Mouse (Mus musculus) forebrain, embryonic 14.5 days (tissue): Measurements from ENCODE around the gene Slc43a2. TPM values are rescaled to one million over a fixed set of nuclear protein-coding genes. Genes with fewer than 3 reads are reported as not detected.

ENCODE experiments used
- ATAC-seq: fragments of 200-750 bp; cut with Nextera tagmentation; 2 replicates; pipeline ENCODE4 v1.8.0; 2017; ENCODE audit warnings: mild to moderate bottlenecking, moderate library complexity
- DNase-seq: peaks from one replicate; pipeline ENCODE4 v3.0.0-alpha.2; 2015; ENCODE audit warnings: low spot score
- H3K27ac ChIP-seq: fragments of 300-500 bp; sonication (generic); 2 replicates; pipeline ENCODE4 v1.5.1; 2014; ENCODE audit warnings: low read depth, mild to moderate bottlenecking, control low read depth, low read length, moderate library complexity
- H3K27me3 ChIP-seq: fragments of 300-500 bp; sonication (generic); replicated peaks from 2 replicates; pipeline ENCODE4 v1.6.1; 2014; ENCODE audit warnings: low read length, control low read depth, mixed read lengths; ENCODE audit not compliant: control insufficient read depth, insufficient read depth
- H3K36me3 ChIP-seq: fragments of 300-500 bp; sonication (generic); 2 replicates; pipeline ENCODE4 v1.6.1; 2014; ENCODE audit warnings: low read length, control low read depth; ENCODE audit not compliant: control insufficient read depth, insufficient read depth
- H3K4me1 ChIP-seq: fragments of 300-500 bp; sonication (generic); 2 replicates; pipeline ENCODE4 v1.6.1; 2014; ENCODE audit warnings: antibody characterized with exemption, low read length, control low read depth; ENCODE audit not compliant: control insufficient read depth, insufficient read depth
- H3K4me2 ChIP-seq: fragments of 300-500 bp; sonication (generic); 2 replicates; pipeline ENCODE4 v1.6.1; 2014; ENCODE audit warnings: mild to moderate bottlenecking, control low read depth, low read length
- H3K4me3 ChIP-seq: fragments of 300-500 bp; sonication (generic); 2 replicates; pipeline ENCODE4 v1.5.1; 2014; ENCODE audit warnings: low read depth, low read length, control low read depth
- H3K9ac ChIP-seq: fragments of 300-500 bp; sonication (generic); 2 replicates; pipeline ENCODE4 v1.6.1; 2014; ENCODE audit warnings: mild to moderate bottlenecking, low read length, control low read depth, moderate library complexity
- H3K9me3 ChIP-seq: fragments of 300-500 bp; sonication (generic); replicated peaks from 2 replicates; pipeline ENCODE4 v1.6.1; 2016; ENCODE audit warnings: low read length, control low read depth, mixed read lengths; ENCODE audit not compliant: control insufficient read depth
- WGBS: fragments of 180-500 bp; shearing (Covaris S2); extraction: QIAGEN DNeasy Blood & Tissue Kit; methylation state at CpG from one replicate; pipeline ENCODE4 v1.1.7; 2014; 5-methylcytosine and 5-hydroxymethylcytosine counted together
- polyA plus RNA-seq: library from polyadenylated mRNA; unstranded; fragments of >200 nt; fragmentation: Nextera tagmentation; extraction: Ambion mirVana; gene quantifications from 2 replicates; pipeline ENCODE4 v1.2.1, GENCODE M21; 2014

The Slc43a2 gene
- polyA plus RNA-seq, 1 experiment from 2014 or later: 6.5 TPM

GRCm38 (mm10) chr11:75509741-75510626, 21.5 kb upstream of the Slc43a2 start, which contains the start of gene Rilp:
TSS of gene Rilp (plus strand) at chr11:75510094.
- ATAC-seq: peak; percentile 81
- Histone ChIP-seq H3K9me3 (no peaks in the 10 kb centered on the region), H3K36me3 (peaks cover 52% of the 10 kb centered on the region), H3K27ac (peak within 1 kb of the TSS; percentile 66), H3K9ac (peak within 1 kb of the TSS; percentile 70), H3K4me2 (peak within 1 kb of the TSS; percentile 95), H3K4me3 (peak within 1 kb of the TSS; percentile 44), H3K27me3 (no peaks in the 10 kb centered on the region), H3K4me1 (peaks cover 7% of the 10 kb centered on the region; the same call in 1 of the 2 replicates)
- peak; percentile 72 for DNase-seq
- WGBS: 3% methylated on average over 43 of the region's 43 CpGs

- H3K36me3 ChIP-seq: peaks cover 46% of the 10 kb centered on the region
- 2% methylated on average over 24 of the region's 24 CpGs for WGBS
Observed at GRCm38 (mm10) chr11:75510627-75510993, 20.9 kb upstream of the Slc43a2 start.

GRCm38 (mm10) chr11:75511213-75511612, 20.3 kb upstream of the Slc43a2 start:
- Histone ChIP-seq H3K36me3 (peaks cover 40% of the 10 kb centered on the region), H3K9me3 (no peaks in the 10 kb centered on the region), H3K27me3 (no peaks in the 10 kb centered on the region), H3K4me2 (no peak overlapping the region), H3K27ac (no peak overlapping the region), H3K4me1 (peaks cover 7% of the 10 kb centered on the region; the same call in 1 of the 2 replicates), H3K9ac (no peak overlapping the region), H3K4me3 (no peak overlapping the region)
- 78% methylated on average over 6 of the region's 6 CpGs for WGBS
- ATAC-seq: no peak
- DNase-seq: no peak

More at GRCm38 (mm10) chr11:75510627-75510993, 20.9 kb upstream of the Slc43a2 start:
- Histone ChIP-seq H3K9me3 (no peaks in the 10 kb centered on the region), H3K27ac (peak overlapping the region; percentile 66), H3K4me1 (peaks cover 7% of the 10 kb centered on the region; the same call in 1 of the 2 replicates), H3K4me3 (peak overlapping the region; percentile 44), H3K9ac (peak overlapping the region; percentile 70), H3K4me2 (peak overlapping the region; percentile 95), H3K27me3 (no peaks in the 10 kb centered on the region)
- ATAC-seq (peak; percentile 88), DNase-seq (peak; percentile 91)

- peaks cover 28% of the 10 kb centered on the region for H3K36me3 ChIP-seq
- no peaks in the 10 kb centered on the region for H3K9me3 ChIP-seq
- no peak for ATAC-seq
- no peak overlapping the region for H3K4me2 ChIP-seq
- no peak for DNase-seq
- H3K27me3 ChIP-seq: no peaks in the 10 kb centered on the region
- H3K4me1 ChIP-seq: peaks cover 7% of the 10 kb centered on the region; the same call in 1 of the 2 replicates
- no peak overlapping the region for H3K4me3 ChIP-seq
- no peak overlapping the region for H3K27ac ChIP-seq
- WGBS: 83% methylated on average over 9 of the region's 9 CpGs
- H3K9ac ChIP-seq: no peak overlapping the region
Observed at GRCm38 (mm10) chr11:75512301-75513018, 19.0 kb upstream of the Slc43a2 start.

- WGBS: 51% methylated on average over 8 of the region's 8 CpGs
- Histone ChIP-seq H3K27me3 (no peaks in the 10 kb centered on the region), H3K27ac (no peak within 1 kb of the TSS), H3K4me2 (no peak within 1 kb of the TSS), H3K9ac (no peak within 1 kb of the TSS), H3K4me3 (no peak within 1 kb of the TSS), H3K9me3 (no peaks in the 10 kb centered on the region), H3K36me3 (peaks cover 19% of the 10 kb centered on the region), H3K4me1 (peaks cover 7% of the 10 kb centered on the region; the same call in 1 of the 2 replicates)
- DNase-seq: no peak
- no peak for ATAC-seq
Observed at GRCm38 (mm10) chr11:75513336-75513735, 18.2 kb upstream of the Slc43a2 start, which contains the start of gene Scarf1. TSS of gene Scarf1 (plus strand) at chr11:75513540.

GRCm38 (mm10) chr11:75515186-75515585, 16.3 kb upstream of the Slc43a2 start:
- Histone ChIP-seq H3K9me3 (no peaks in the 10 kb centered on the region), H3K36me3 (peaks cover 3% of the 10 kb centered on the region; the same call in 1 of the 2 replicates), H3K4me2 (no peak overlapping the region), H3K27me3 (no peaks in the 10 kb centered on the region), H3K27ac (no peak overlapping the region), H3K4me1 (peaks cover under 1% of the 10 kb centered on the region; the same call in 1 of the 2 replicates), H3K4me3 (no peak overlapping the region), H3K9ac (no peak overlapping the region)
- WGBS: 95% methylated on average over 25 of the region's 25 CpGs
- no peak for DNase-seq
- ATAC-seq: no peak

- no peak for ATAC-seq
- no peak overlapping the region for H3K4me2 ChIP-seq
- no peak for DNase-seq
- H3K9ac ChIP-seq: no peak overlapping the region
- no peak overlapping the region for H3K4me3 ChIP-seq
- H3K27ac ChIP-seq: no peak overlapping the region
- H3K4me1 ChIP-seq: no peaks in the 10 kb centered on the region
- no peaks in the 10 kb centered on the region for H3K36me3 ChIP-seq
- no peaks in the 10 kb centered on the region for H3K27me3 ChIP-seq
- WGBS: 85% methylated on average over 15 of the region's 15 CpGs
- H3K9me3 ChIP-seq: no peaks in the 10 kb centered on the region
Observed at GRCm38 (mm10) chr11:75519834-75520633, 11.5 kb upstream of the Slc43a2 start.

GRCm38 (mm10) chr11:75521609-75522008, 9.9 kb upstream of the Slc43a2 start:
- 89% methylated on average over 4 of the region's 4 CpGs for WGBS
- Histone ChIP-seq H3K9ac (no peak overlapping the region), H3K4me2 (no peak overlapping the region), H3K27me3 (no peaks in the 10 kb centered on the region), H3K36me3 (no peaks in the 10 kb centered on the region), H3K27ac (no peak overlapping the region), H3K4me1 (no peaks in the 10 kb centered on the region), H3K4me3 (no peak overlapping the region), H3K9me3 (no peaks in the 10 kb centered on the region)
- no peak for DNase-seq
- no peak for ATAC-seq
